In genomic region chr15:80026061-80026460, GRCm38 (mm10) we compare ENCODE assay signal across 17 mouse cellular contexts. TPM values are rescaled to one million over a fixed set of nuclear protein-coding genes. Genes with fewer than 3 reads are reported as not detected.
DNase-seq lines count a peak whose midpoint lies in the region; ATAC-seq and TF ChIP-seq lines count a peak whose summit lies in the region.
"Had no signal": no experiment of that assay in that cellular context is flagged by ENCODE, and none has a peak within 500 bp of the region (broad histone marks: within the 10 kb centered on the region; RNA-seq: fewer than 3 reads in every experiment).

No protein-coding gene starts in this region.

- H3K27ac ChIP-seq in intestine, embryonic 16.5 days (ENCODE audit: low read length): no peak overlapping the region
- no peak overlapping the region for H3K27ac ChIP-seq in intestine, postnatal 0 days (ENCODE audit: low read depth, low read length)
- H3K27ac ChIP-seq in testis, adult 2 months (ENCODE audit: control insufficient read depth, insufficient read depth, low read depth, low read length): no peak overlapping the region
- H3K27ac ChIP-seq: embryonic facial prominence, embryonic 13.5 days; limb, embryonic 13.5 days; liver, embryonic 15.5 days; neural tube, embryonic 13.5 days had no signal

- no peaks in the 10 kb centered on the region for H3K9me3 ChIP-seq in intestine, embryonic 16.5 days (ENCODE audit: control insufficient read depth, low read length)
- H3K9me3 ChIP-seq in intestine, postnatal 0 days (ENCODE audit: control insufficient read depth): no peaks in the 10 kb centered on the region
- H3K9me3 ChIP-seq: neural tube, embryonic 13.5 days had no signal

- WGBS in intestine, embryonic 16.5 days: 74% methylated on average over 5 of the region's 5 CpGs
- 74% methylated on average over 5 of the region's 5 CpGs for WGBS in intestine, postnatal 0 days

- H3K4me1 ChIP-seq in intestine, embryonic 16.5 days (ENCODE audit: control insufficient read depth, insufficient read depth, low read length): peaks cover 15% of the 10 kb centered on the region
- H3K4me1 ChIP-seq in intestine, postnatal 0 days (replicated peaks; ENCODE audit: control insufficient read depth, insufficient read depth, low read length): no peaks in the 10 kb centered on the region
- peaks cover 16% of the 10 kb centered on the region for H3K4me1 ChIP-seq in testis, adult 2 months (ENCODE audit: control insufficient read depth, insufficient read depth, low read length)

- ATAC-seq in intestine, embryonic 16.5 days: 0 out of 2 replicates have a peak, but pooled peaks have one; percentile 9
- ATAC-seq in intestine, postnatal 0 days: no peak

- no peak overlapping the region for H3K4me2 ChIP-seq in intestine, embryonic 16.5 days (ENCODE audit: low read depth, low read length)
- no peak overlapping the region for H3K4me2 ChIP-seq in intestine, postnatal 0 days (replicated peaks; ENCODE audit: low read depth)
- H3K4me2 ChIP-seq: embryonic facial prominence, embryonic 13.5 days; limb, embryonic 13.5 days; liver, embryonic 15.5 days; neural tube, embryonic 13.5 days had no signal

- intact Hi-C loops in gastrocnemius, postnatal 14 days (cut with DNase I; ENCODE audit: low total_unique reads): no loop called here
- intact Hi-C loops in gastrocnemius, postnatal 36 days (cut with DNase I): no loop called here

- no peak overlapping the region for H3K4me3 ChIP-seq in intestine, embryonic 16.5 days (ENCODE audit: low read length)
- no peak overlapping the region for H3K4me3 ChIP-seq in intestine, postnatal 0 days (ENCODE audit: low read depth, low read length)
- H3K4me3 ChIP-seq in testis, adult 2 months (ENCODE audit: control insufficient read depth, low read depth, low read length): peak overlapping the region; percentile 66
- H3K4me3 ChIP-seq: embryonic facial prominence, embryonic 13.5 days; limb, embryonic 13.5 days; liver, embryonic 15.5 days; neural tube, embryonic 13.5 days had no signal

- no peaks in the 10 kb centered on the region for H3K27me3 ChIP-seq in intestine, embryonic 16.5 days (replicated peaks; ENCODE audit: control insufficient read depth, insufficient read depth, low read length)
- H3K27me3 ChIP-seq in intestine, postnatal 0 days (replicated peaks; ENCODE audit: control insufficient read depth, insufficient read depth, low read length): no peaks in the 10 kb centered on the region
- H3K27me3 ChIP-seq in testis, adult 2 months (ENCODE audit: control insufficient read depth, insufficient read depth, low read length): no peaks in the 10 kb centered on the region
- H3K27me3 ChIP-seq: embryonic facial prominence, embryonic 13.5 days; limb, embryonic 13.5 days; liver, embryonic 15.5 days; neural tube, embryonic 13.5 days had no signal

- no peak overlapping the region for H3K9ac ChIP-seq in intestine, embryonic 16.5 days (ENCODE audit: low read depth, low read length)
- no peak overlapping the region for H3K9ac ChIP-seq in intestine, postnatal 0 days (ENCODE audit: low read depth, low read length)
- H3K9ac ChIP-seq: embryonic facial prominence, embryonic 13.5 days; forebrain, postnatal 0 days; limb, embryonic 13.5 days; liver, embryonic 15.5 days; neural tube, embryonic 13.5 days had no signal

- peak; percentile 48 for DNase-seq in gastrocnemius, postnatal 14 days
- DNase-seq in gastrocnemius, postnatal 36 days: no peak
- DNase-seq in testis, postnatal 10 days (ENCODE audit: low spot score): no peak
- peak; percentile 88 for DNase-seq in skeletal muscle tissue, adult 2 months (ENCODE audit: low read depth, low spot score)
- no peak for DNase-seq in cerebellum, adult 8-10 months
- DNase-seq: cerebellum, adult 11 months; kidney, adult 8-10 months; right cerebral cortex, postnatal 14 days had no signal

- TF ChIP-seq POLR2A in testis, adult 2 months (IDR thresholded peaks at IDR 0.05; ENCODE audit: control insufficient read depth, low read depth, low read length): no peak

- H3K36me3 ChIP-seq in intestine, embryonic 16.5 days (ENCODE audit: control insufficient read depth, insufficient read depth, low read length): no peaks in the 10 kb centered on the region
- H3K36me3 ChIP-seq in intestine, postnatal 0 days (ENCODE audit: control insufficient read depth, insufficient read depth): no peaks in the 10 kb centered on the region
- no peaks in the 10 kb centered on the region for H3K36me3 ChIP-seq in testis, adult 2 months (ENCODE audit: control insufficient read depth, insufficient read depth, low read length)
- H3K36me3 ChIP-seq: embryonic facial prominence, embryonic 13.5 days; limb, embryonic 13.5 days; liver, embryonic 15.5 days; neural tube, embryonic 13.5 days had no signal

- TF ChIP-seq CTCF in intestine, postnatal 0 days (IDR thresholded peaks at IDR 0.05; ENCODE audit: low read depth): no peak
- TF ChIP-seq CTCF in testis, adult 2 months (IDR thresholded peaks at IDR 0.05; ENCODE audit: control insufficient read depth, insufficient read depth, insufficient replicate concordance, low read depth, low read length): no peak

RNA-seq across cellular contexts. Expression of gene Pdgfb, which starts 11.3 kb away (rescaled TPM):
- total RNA-seq in gastrocnemius, postnatal 14 days (2021): 10 to 100 TPM; 25.2 to 38.5 TPM
- 10 to 100 TPM; 16.5 to 17.9 TPM for total RNA-seq in gastrocnemius, postnatal 36 days (2021)
- polyA plus RNA-seq in intestine, embryonic 16.5 days (2015; fragmentation: Nextera tagmentation; extraction: Ambion mirVana): 7.0 and 8.3 TPM in 2 replicates
- 6.9 and 7.1 TPM in 2 replicates for polyA plus RNA-seq in intestine, postnatal 0 days (2015; fragmentation: Nextera tagmentation; extraction: Ambion mirVana)
- polyA plus RNA-seq in testis, adult 2 months (2012; rRNA removed): 1.6 and 1.9 TPM in 2 replicates
- total RNA-seq: megakaryocyte progenitor cell, adult 5-6 weeks had no signal

RNA-seq across cellular contexts. Expression of gene Cbx7, which starts 55.1 kb away (rescaled TPM):
- 1 to 10 TPM; 3.7 to 4.5 TPM for total RNA-seq in gastrocnemius, postnatal 14 days (2021)
- total RNA-seq in gastrocnemius, postnatal 36 days (2021): 10 to 100 TPM; 10.8 to 16.8 TPM
- polyA plus RNA-seq in intestine, embryonic 16.5 days (2015; fragmentation: Nextera tagmentation; extraction: Ambion mirVana): 3.7 and 4.8 TPM in 2 replicates
- polyA plus RNA-seq in intestine, postnatal 0 days (2015; fragmentation: Nextera tagmentation; extraction: Ambion mirVana): 2.5 and 3.8 TPM in 2 replicates
- polyA plus RNA-seq in testis, adult 2 months (2012; rRNA removed): 44.0 and 47.8 TPM in 2 replicates

Comparison
In these comparisons a context has a peak if more than half of its experiments do, and no peak if none do; other contexts are left out.
1. DNase-seq: peak in gastrocnemius, postnatal 14 days (single experiment) and skeletal muscle tissue, adult 2 months (single experiment); none in gastrocnemius, postnatal 36 days (0 of 2), testis, postnatal 10 days (single experiment) and cerebellum, adult 8-10 months (single experiment).